Mouse (Mus musculus) frontal cortex, adult 2 months (tissue): ENCODE measurements around the gene Rnf212b. TPM values are rescaled to one million over a fixed set of nuclear protein-coding genes. Genes with fewer than 3 reads are reported as not detected.

Source experiments
- DNase-seq, 2 experiments: peaks; one replicate each; pipeline ENCODE4 v3.0.0; 2022; ENCODE audit warnings: low spot score in 1 of 2; ENCODE audit errors: extremely low spot score in 1 of 2
- polyA plus RNA-seq: library from polyadenylated mRNA; depleted of rRNA; stranded (reverse); fragments of >200 nt; gene quantifications from 2 replicates; pipeline ENCODE4 v1.2.3, GENCODE M21; 2012

Rnf212b gene
- polyA plus RNA-seq, 1 experiment, result not detected

- no peak for DNase-seq
Measured at GRCm38 (mm10) chr14:54866268-54866667, 52.3 kb downstream of the Rnf212b start.

GRCm38 (mm10) chr14:54866936-54867335 lies 53.0 kb downstream of the Rnf212b start:
- no peak for DNase-seq

GRCm38 (mm10) chr14:54868026-54868425 lies 54.1 kb downstream of the Rnf212b start:
- no peak for DNase-seq

GRCm38 (mm10) chr14:54870861-54871260 lies 56.9 kb downstream of the Rnf212b start, which contains the start of gene Homez:
Gene Homez (minus strand): TSS chr14:54870961.
- DNase-seq, result no peak

- DNase-seq, result no peak
Measured at GRCm38 (mm10) chr14:54874165-54874564, 60.2 kb downstream of the Rnf212b start.

DNA sequence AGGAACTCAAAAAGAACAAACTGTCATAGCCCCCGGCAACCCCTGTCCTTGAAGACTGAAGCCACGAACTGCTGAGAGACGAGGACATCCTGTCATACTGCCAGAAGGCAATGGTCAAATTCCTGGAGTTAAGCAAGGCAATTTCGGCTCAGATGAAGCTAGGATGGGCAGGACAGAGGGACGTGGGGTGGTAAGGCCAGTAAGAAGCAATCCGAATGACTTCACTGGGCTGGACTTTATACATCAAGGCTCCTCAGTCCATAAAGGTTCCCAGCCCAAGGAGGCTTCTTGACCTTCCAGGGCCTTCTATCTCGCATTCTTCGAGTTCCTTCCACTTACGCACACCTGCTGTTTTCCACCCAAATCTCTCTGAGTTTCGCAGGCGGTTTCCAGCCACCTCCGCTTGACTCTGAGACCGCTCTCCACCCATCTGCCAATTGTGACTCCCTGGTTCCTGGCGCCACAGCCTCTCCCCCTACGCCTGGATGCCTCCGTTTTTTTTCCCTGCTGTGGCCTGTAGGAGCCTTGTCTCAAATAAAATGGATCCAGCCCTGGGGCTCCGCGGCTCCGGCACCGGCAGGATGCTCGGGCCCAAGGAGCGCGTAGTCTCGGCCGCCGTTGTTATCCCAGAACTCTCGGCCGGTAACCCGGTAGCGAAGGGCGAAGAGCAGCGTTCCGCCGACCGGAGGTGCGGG lies 62.0 kb downstream of the Rnf212b start:
- peak in 1 of 2 experiments; percentile 70 for DNase-seq

DNA sequence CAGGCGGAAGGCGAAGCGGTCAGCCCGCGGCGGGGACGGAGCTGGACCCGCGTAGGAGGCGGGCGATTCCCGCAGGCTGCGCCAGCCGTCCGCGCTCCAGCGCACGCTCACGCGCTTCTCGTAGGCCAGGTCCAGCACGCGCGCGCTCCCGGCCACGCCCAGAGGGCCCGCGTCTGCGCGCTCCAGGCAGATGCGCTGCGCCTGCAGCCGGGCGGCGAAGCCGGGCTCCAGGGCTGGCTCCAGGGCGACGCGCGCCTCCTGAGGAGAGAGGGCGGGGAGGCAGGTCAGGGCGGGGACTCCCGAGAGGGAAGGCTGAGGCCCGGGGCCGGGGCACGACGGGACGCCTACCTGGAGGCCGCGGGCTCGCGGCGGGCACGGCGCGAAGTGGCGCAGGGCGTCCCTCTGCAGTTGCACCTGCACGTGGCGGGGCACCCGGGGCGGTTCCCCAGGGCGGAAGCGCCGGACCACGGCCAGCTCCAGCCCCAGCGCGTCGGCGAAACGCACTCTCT lies 62.7 kb downstream of the Rnf212b start:
- DNase-seq, result peak; percentile 74 to 90

DNA sequence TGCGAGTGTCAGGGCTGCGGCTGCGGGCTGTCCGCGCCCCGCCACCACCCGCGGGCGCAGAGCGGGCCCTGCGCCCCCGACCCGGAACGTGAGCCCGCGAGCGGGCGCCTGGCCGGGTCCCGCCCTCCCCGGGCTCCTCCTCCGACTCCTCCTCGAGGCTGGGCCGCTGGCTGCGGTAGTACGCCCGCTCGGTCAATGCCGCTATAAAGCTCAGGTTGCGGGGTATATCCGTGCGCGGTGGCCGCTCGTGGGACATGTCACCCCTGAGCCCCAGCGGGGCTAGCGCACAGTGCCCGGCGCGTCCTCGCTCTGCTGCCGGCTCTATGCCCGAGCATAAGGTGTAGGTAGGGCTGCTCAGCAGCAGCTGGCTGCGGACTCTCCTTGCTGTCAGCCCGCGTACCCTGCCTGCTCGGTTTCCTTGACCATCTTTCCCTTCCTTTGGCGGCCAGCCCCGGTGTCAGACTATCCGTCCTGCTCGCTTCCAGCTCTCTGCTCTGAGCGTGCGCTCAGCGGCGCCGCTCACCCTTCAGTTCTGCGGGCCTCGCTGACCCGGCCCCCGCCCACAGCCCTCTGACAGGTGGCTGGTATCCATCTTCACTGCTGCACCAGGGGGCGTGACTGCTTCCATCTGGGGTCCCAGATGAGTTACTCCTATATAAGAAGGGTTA lies 63.2 kb downstream of the Rnf212b start, which contains the start of gene Ppp1r3e:
Gene Ppp1r3e (minus strand): TSS at position 503 of the 668 bp plus-strand sequence.
- DNase-seq, result peak in 1 of 2 experiments; percentile 60

DNA sequence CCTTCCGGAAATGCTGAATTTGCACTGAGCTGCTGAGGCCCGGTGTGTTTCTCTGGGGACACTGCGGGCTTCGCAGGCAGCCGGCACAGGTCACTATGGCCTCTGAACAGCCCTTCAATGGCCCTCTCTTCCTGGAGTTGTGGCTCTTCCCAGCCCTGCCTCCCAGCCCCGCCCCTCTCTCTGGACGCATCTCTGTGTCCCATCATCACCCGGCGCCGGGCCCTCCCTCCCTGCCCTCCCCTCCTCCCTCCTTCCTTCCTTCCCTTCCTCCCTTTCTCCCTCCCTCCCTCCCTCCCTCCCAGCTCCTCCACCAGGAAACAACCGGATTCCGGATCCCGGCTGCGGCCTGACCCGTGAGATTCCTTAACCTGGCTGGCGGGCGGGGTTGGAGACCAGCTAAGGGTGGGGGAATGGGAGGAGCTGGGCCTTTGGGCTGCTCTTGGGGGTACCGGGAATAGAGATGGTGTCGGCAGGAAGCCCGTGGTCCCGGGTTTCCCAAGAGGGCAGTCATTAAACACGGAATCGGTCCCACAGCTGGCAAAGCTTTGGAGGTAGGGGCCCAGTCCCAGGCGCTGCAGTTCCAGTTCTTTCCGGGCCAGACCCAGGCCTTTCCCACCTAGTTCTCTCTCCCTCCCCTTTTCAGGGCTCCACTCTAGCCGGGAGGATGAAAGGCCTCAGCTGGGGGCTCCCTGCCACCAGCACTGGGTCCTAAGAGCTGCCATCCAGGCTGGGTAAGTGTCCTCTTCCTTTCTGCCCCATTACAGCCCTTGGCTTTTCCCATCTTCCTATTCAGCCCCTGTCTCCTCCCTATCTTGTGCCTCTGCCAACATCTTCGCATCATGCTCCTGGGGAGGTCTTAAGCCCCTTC lies 69.4 kb downstream of the Rnf212b start, which contains the start of the genes Bcl2l2 and Gm20521:
Gene Bcl2l2 (plus strand): TSS at position 224 of the 868 bp plus-strand sequence.
Gene Gm20521 (plus strand): TSS at position 288 of the 868 bp plus-strand sequence.
- peak in 1 of 2 experiments; percentile 73 for DNase-seq

- no peak for DNase-seq
Measured at GRCm38 (mm10) chr14:54884022-54884712, 70.2 kb downstream of the Rnf212b start.

- DNase-seq, result no peak
Measured at GRCm38 (mm10) chr14:54885309-54885708, 71.4 kb downstream of the Rnf212b start.

- DNase-seq, result no peak
Measured at GRCm38 (mm10) chr14:54892200-54892599, 78.3 kb downstream of the Rnf212b start, which contains the start of gene Pabpn1. Gene Pabpn1 (plus strand): TSS chr14:54892500.

- DNase-seq, result peak; percentile 99 to 100
Measured at GRCm38 (mm10) chr14:54893651-54894181, 79.8 kb downstream of the Rnf212b start.

DNA sequence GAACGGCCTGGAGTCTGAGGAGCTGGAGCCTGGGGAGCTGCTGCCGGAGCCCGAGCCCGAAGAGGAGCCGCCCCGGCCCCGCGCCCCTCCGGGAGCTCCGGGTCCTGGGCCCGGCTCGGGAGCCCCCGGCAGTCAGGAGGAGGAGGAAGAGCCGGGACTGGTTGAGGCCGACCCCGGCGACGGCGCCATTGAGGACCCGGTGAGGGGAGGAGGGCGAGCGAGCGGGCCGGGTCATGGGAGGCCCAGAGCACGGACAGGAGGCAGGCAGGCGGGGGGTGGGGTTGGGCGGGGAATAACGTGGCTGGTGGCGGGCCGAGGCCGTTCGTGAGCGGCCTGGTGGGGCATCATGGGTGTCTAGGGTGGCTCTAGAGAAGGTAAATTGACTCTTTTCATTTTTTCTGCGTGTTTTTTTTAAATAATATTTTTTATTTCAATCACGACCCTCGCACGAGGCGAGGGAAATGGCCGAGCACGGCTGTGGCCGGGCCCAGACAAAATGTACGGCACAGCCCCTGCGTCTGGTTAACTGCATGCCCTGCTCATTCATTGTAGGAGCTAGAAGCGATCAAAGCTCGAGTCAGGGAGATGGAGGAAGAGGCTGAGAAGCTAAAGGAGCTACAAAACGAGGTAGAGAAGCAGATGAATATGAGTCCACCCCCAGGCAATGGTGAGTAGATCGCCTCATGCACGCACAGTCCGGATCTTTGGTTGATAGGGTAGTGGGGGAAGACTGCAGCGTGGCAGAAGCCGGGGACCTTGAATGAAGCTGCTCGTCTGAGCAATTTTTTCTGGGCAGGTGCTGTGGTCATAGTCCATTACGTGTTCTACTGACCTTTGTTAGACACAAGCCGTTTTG lies 80.6 kb downstream of the Rnf212b start:
- peak in 1 of 2 experiments; percentile 40 for DNase-seq

GRCm38 (mm10) chr14:54897445-54897844 lies 83.5 kb downstream of the Rnf212b start:
- no peak for DNase-seq

GRCm38 (mm10) chr14:54900383-54900782 lies 86.4 kb downstream of the Rnf212b start:
- peak; percentile 79 to 94 for DNase-seq

GRCm38 (mm10) chr14:54903641-54904040 lies 89.7 kb downstream of the Rnf212b start:
- DNase-seq, result no peak
